Mouse (Mus musculus): ENCODE measurements around the gene Olfr325. TPM values are rescaled to one million over a fixed set of nuclear protein-coding genes. Genes with fewer than 3 reads are reported as not detected.

Olfr325 gene
- polyA plus RNA-seq, 1 experiment, result not detected

DNA sequence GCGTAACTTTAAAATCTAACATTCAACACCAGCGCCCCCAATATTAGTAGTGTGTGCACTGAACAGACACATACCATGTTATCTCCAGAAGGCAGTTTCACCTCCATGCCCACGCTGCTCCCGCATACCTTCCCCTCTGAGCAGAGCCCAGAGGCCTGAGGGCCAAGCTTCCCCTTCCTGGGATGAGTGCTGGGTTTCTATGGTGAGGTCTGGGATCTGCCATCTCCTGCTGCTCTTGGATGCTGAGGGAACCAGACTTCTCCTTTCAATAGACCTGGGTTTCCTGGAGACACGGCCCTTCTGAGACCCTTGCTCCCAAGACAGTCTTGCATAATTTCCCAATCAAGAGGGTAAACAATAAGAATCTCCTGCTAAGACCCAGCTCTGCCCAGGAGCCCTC, 52.9 kb downstream of the Olfr325 start, which contains the start of gene Olfr323:
Gene Olfr323 (minus strand): TSS at position 101 of the 400 bp plus-strand sequence.
- no peak for DNase-seq (ENCODE audit: low spot score)

Other genes with a start within 250 kb of the Olfr325 start
- 43.2 and 48.6 TPM in 2 replicates for gene Zfp672, start 247.4 kb upstream of the Olfr325 start, polyA plus RNA-seq (2012; rRNA removed)
- 22.0 and 23.9 TPM in 2 replicates for gene Sh3bp5l, start 247.0 kb upstream of the Olfr325 start, polyA plus RNA-seq (2012; rRNA removed)
- 1.8 TPM in 2 replicates for gene Lypd8, start 198.7 kb upstream of the Olfr325 start, polyA plus RNA-seq (2012; rRNA removed)
- gene 1810065E05Rik, start 156.6 kb upstream of the Olfr325 start, polyA plus RNA-seq (2012; rRNA removed), result 0.07 TPM in 1 of 2 replicates, not detected in the other
- not detected in 2 replicates for gene Gm12253, start 145.2 kb upstream of the Olfr325 start, polyA plus RNA-seq (2012; rRNA removed)
- gene Lypd9, start 124.8 kb upstream of the Olfr325 start, polyA plus RNA-seq (2012; rRNA removed), result not detected in 2 replicates
- not detected in 2 replicates for gene Olfr30, start 115.5 kb upstream of the Olfr325 start, polyA plus RNA-seq (2012; rRNA removed)
- gene Olfr332, start 85.2 kb upstream of the Olfr325 start, polyA plus RNA-seq (2012; rRNA removed), result not detected in 2 replicates
- gene Olfr331, start 75.2 kb upstream of the Olfr325 start, polyA plus RNA-seq (2012; rRNA removed), result not detected in 2 replicates
- gene Olfr330, start 42.9 kb upstream of the Olfr325 start, polyA plus RNA-seq (2012; rRNA removed), result not detected in 2 replicates
- gene Olfr329-ps, start 31.3 kb upstream of the Olfr325 start, polyA plus RNA-seq (2012; rRNA removed), result not detected in 2 replicates
- not detected in 2 replicates for gene Olfr328, start 22.1 kb upstream of the Olfr325 start, polyA plus RNA-seq (2012; rRNA removed)
- not detected in 2 replicates for gene Olfr224, start 7.2 kb upstream of the Olfr325 start, polyA plus RNA-seq (2012; rRNA removed)
- not detected in 2 replicates for gene Olfr324, start 17.4 kb downstream of the Olfr325 start, polyA plus RNA-seq (2012; rRNA removed)
- not detected in 2 replicates for gene 2210407C18Rik, start 38.3 kb downstream of the Olfr325 start, polyA plus RNA-seq (2012; rRNA removed)
- gene Olfr323, start 52.8 kb downstream of the Olfr325 start, polyA plus RNA-seq (2012; rRNA removed), result not detected in 2 replicates
- not detected in 2 replicates for gene Trim58, start 62.7 kb downstream of the Olfr325 start, polyA plus RNA-seq (2012; rRNA removed)
- not detected in 2 replicates for gene Olfr322, start 81.1 kb downstream of the Olfr325 start, polyA plus RNA-seq (2012; rRNA removed)
- not detected in 2 replicates for gene Olfr320, start 103.4 kb downstream of the Olfr325 start, polyA plus RNA-seq (2012; rRNA removed)
- not detected in 2 replicates for gene Olfr319, start 121.4 kb downstream of the Olfr325 start, polyA plus RNA-seq (2012; rRNA removed)
- gene Olfr318, start 146.3 kb downstream of the Olfr325 start, polyA plus RNA-seq (2012; rRNA removed), result not detected in 2 replicates
- not detected in 2 replicates for gene Olfr317, start 161.5 kb downstream of the Olfr325 start, polyA plus RNA-seq (2012; rRNA removed)
- not detected in 2 replicates for gene Olfr316, start 175.0 kb downstream of the Olfr325 start, polyA plus RNA-seq (2012; rRNA removed)
- gene Olfr315, start 195.5 kb downstream of the Olfr325 start, polyA plus RNA-seq (2012; rRNA removed), result not detected in 2 replicates
- not detected in 2 replicates for gene Olfr314, start 205.2 kb downstream of the Olfr325 start, polyA plus RNA-seq (2012; rRNA removed)
- gene Fam183b, start 224.2 kb downstream of the Olfr325 start, polyA plus RNA-seq (2012; rRNA removed), result 4.1 and 4.7 TPM in 2 replicates
- 0.01 TPM in 1 of 2 replicates, not detected in the other for gene Olfr313, start 237.3 kb downstream of the Olfr325 start, polyA plus RNA-seq (2012; rRNA removed)